Mouse (Mus musculus) ES-Bruce4 (cell line): ENCODE measurements around the gene Acsm1. TPM values are rescaled to one million over a fixed set of nuclear protein-coding genes. Genes with fewer than 3 reads are reported as not detected.
"Not testable (repeated sequence)": the region's sequence is repeated elsewhere in the genome, so short reads cannot be mapped to it uniquely, and the experiment has no call there.

Experiments
- H3K27ac ChIP-seq: 2 replicates; pipeline ENCODE4 v1.5.1; 2012; ENCODE audit warnings: low read length, inconsistent platforms; ENCODE audit not compliant: insufficient read depth
- H3K27me3 ChIP-seq: 2 replicates; pipeline ENCODE4 v1.6.1; 2012; ENCODE audit warnings: mild to moderate bottlenecking, low read length, inconsistent platforms; ENCODE audit not compliant: control insufficient read depth, poor library complexity, insufficient read depth, severe bottlenecking
- H3K36me3 ChIP-seq: 2 replicates; pipeline ENCODE4 v1.6.1; 2012; ENCODE audit warnings: inconsistent platforms, mild to moderate bottlenecking, low read length, moderate library complexity; ENCODE audit not compliant: control insufficient read depth, poor library complexity, insufficient read depth, severe bottlenecking
- H3K4me1 ChIP-seq: one replicate; pipeline ENCODE4 v1.8.1; 2011; ENCODE audit warnings: low read length; ENCODE audit not compliant: control insufficient read depth, insufficient read depth
- H3K4me3 ChIP-seq: 2 replicates; pipeline ENCODE4 v1.5.1; 2011; ENCODE audit warnings: low read depth, mild to moderate bottlenecking, low read length
- H3K9ac ChIP-seq: 2 replicates; pipeline ENCODE4 v1.6.1; 2012; ENCODE audit warnings: low read depth, mild to moderate bottlenecking, inconsistent platforms; ENCODE audit not compliant: poor library complexity, severe bottlenecking
- H3K9me3 ChIP-seq: replicated peaks from 2 replicates; pipeline ENCODE4 v1.6.1; 2012; ENCODE audit warnings: mild to moderate bottlenecking, low read length, inconsistent platforms; ENCODE audit not compliant: control insufficient read depth, poor library complexity, insufficient read depth, severe bottlenecking
- CTCF ChIP-seq: IDR thresholded peaks from one replicate; pipeline ENCODE4 v1.8.1; 2011; ENCODE audit warnings: low read depth, low read length
- EP300 ChIP-seq: IDR thresholded peaks from 2 replicates; pipeline ENCODE4 v1.6.1; 2011; ENCODE audit warnings: low read depth, low read length; ENCODE audit not compliant: insufficient read depth
- POLR2A ChIP-seq: IDR thresholded peaks from one replicate; pipeline ENCODE4 v1.8.1; 2011; ENCODE audit warnings: low read length; ENCODE audit not compliant: insufficient read depth
- polyA plus RNA-seq: library from polyadenylated mRNA; stranded (reverse); fragments of >200 nt; gene quantifications from 2 replicates; pipeline ENCODE4 v1.2.4, GENCODE M21; 2011; ENCODE audit warnings: low read depth; ENCODE audit not compliant: missing spikeins, insufficient read depth, insufficient read length

The Acsm1 gene
- not detected in 2 replicates for polyA plus RNA-seq

- no peaks in the 10 kb centered on the region for H3K4me1 ChIP-seq
- no peaks in the 10 kb centered on the region for H3K9me3 ChIP-seq
- H3K4me3 ChIP-seq = no peak within 1 kb of the TSS
- no peaks in the 10 kb centered on the region for H3K36me3 ChIP-seq
- no peaks in the 10 kb centered on the region for H3K27me3 ChIP-seq
- H3K27ac ChIP-seq = no peak within 1 kb of the TSS
- TF ChIP-seq EP300 (no peak), CTCF (no peak), POLR2A (no peak)
- H3K9ac ChIP-seq = no peak within 1 kb of the TSS
Observed at GRCm38 (mm10) chr7:119606664-119607076, at the start of gene Acsm1. Gene Acsm1, plus strand, starts transcription at chr7:119607026.

GRCm38 (mm10) chr7:119559789-119560451 lies 46.9 kb upstream of the Acsm1 start:
- Histone ChIP-seq H3K9me3 (no peaks in the 10 kb centered on the region), H3K27me3 (no peaks in the 10 kb centered on the region), H3K36me3 (no peaks in the 10 kb centered on the region), H3K9ac (no peak overlapping the region), H3K4me3 (no peak overlapping the region), H3K4me1 (no peaks in the 10 kb centered on the region), H3K27ac (no peak overlapping the region)
- TF ChIP-seq CTCF (no peak), POLR2A (no peak), EP300 (no peak)

DNA sequence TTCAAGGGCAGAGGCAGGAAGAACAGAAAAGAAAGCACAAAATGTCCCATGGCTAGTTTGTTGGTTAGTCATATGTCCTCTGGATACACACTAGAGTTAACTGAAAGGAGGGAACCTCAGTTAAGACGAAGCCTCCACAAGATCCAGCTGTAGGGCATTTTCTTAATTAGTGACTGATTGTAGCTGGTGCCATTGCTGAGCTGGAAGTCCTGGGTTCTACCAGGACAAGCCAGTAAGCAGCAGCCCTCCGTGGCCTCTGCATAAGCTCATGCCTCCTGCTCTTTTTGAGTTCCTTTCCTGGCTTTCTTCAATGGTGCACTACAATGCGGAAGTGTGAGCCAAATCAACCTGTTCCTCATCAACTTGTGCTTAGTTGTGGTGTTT lies 46.4 kb upstream of the Acsm1 start:
- Histone ChIP-seq H3K4me3 (no peak overlapping the region), H3K27ac (no peak overlapping the region), H3K4me1 (no peaks in the 10 kb centered on the region), H3K27me3 (no peaks in the 10 kb centered on the region), H3K9ac (no peak overlapping the region), H3K9me3 (no peaks in the 10 kb centered on the region), H3K36me3 (no peaks in the 10 kb centered on the region)
- TF ChIP-seq POLR2A = no peak
- no peak for TF ChIP-seq CTCF
- TF ChIP-seq EP300 = no peak

GRCm38 (mm10) chr7:119561441-119561840 lies 45.4 kb upstream of the Acsm1 start:
- H3K9ac ChIP-seq = no peak overlapping the region
- H3K27ac ChIP-seq = no peak overlapping the region
- H3K36me3 ChIP-seq = no peaks in the 10 kb centered on the region
- TF ChIP-seq CTCF = no peak
- TF ChIP-seq EP300 = no peak
- TF ChIP-seq POLR2A = no peak
- H3K4me3 ChIP-seq = no peak overlapping the region
- no peaks in the 10 kb centered on the region for H3K9me3 ChIP-seq
- H3K27me3 ChIP-seq = no peaks in the 10 kb centered on the region
- no peaks in the 10 kb centered on the region for H3K4me1 ChIP-seq

DNA sequence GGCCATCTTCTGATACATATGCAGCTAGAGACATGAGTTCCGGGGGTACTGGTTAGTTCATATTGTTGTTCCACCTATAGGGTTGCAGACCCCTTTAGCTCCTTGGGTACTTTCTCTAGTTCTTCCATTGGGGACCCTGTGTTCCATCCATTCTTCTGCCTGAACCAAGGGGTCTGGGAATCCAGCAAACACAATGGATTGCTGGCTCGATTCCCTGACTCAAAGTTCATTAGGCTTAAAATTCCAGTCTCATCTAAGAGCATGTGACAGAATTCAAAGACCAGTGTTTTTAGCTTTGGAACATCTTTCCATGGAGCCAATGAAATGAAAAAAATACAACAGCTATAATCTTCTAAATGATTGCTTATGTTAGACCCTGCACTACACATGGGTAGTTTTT lies 44.4 kb upstream of the Acsm1 start:
- H3K36me3 ChIP-seq, H3K9ac ChIP-seq, H3K27ac ChIP-seq, H3K27me3 ChIP-seq, H3K4me3 ChIP-seq, H3K9me3 ChIP-seq, H3K4me1 ChIP-seq: not testable (repeated sequence)

GRCm38 (mm10) chr7:119594530-119595107 lies 12.2 kb upstream of the Acsm1 start:
- no peak overlapping the region for H3K27ac ChIP-seq
- TF ChIP-seq CTCF (no peak), EP300 (no peak), POLR2A (no peak)
- H3K9ac ChIP-seq = no peak overlapping the region
- no peaks in the 10 kb centered on the region for H3K9me3 ChIP-seq
- no peaks in the 10 kb centered on the region for H3K27me3 ChIP-seq
- H3K36me3 ChIP-seq = no peaks in the 10 kb centered on the region
- H3K4me3 ChIP-seq = no peak overlapping the region
- H3K4me1 ChIP-seq = peaks cover 1% of the 10 kb centered on the region
